Mouse (Mus musculus) testis, adult 2 months (tissue): ENCODE data around the gene Stx17. TPM values are rescaled to one million over a fixed set of nuclear protein-coding genes. Genes with fewer than 3 reads are reported as not detected.

Experiments used
- H3K27ac ChIP-seq: fragments of 200-500 bp; 2 replicates; pipeline ENCODE4 v1.5.1; 2012; ENCODE audit warnings: low read depth, low read length; ENCODE audit not compliant: control insufficient read depth, insufficient read depth
- H3K27me3 ChIP-seq: fragments of 200-500 bp; 2 replicates; pipeline ENCODE4 v1.6.1; 2012; ENCODE audit warnings: mild to moderate bottlenecking, low read length, moderate library complexity; ENCODE audit not compliant: control insufficient read depth, insufficient read depth
- H3K36me3 ChIP-seq: fragments of 200-500 bp; 2 replicates; pipeline ENCODE4 v1.6.1; 2012; ENCODE audit warnings: mild to moderate bottlenecking, low read length; ENCODE audit not compliant: control insufficient read depth, insufficient read depth
- H3K4me1 ChIP-seq: fragments of 200-500 bp; 2 replicates; pipeline ENCODE4 v1.6.1; 2012; ENCODE audit warnings: low read length; ENCODE audit not compliant: control insufficient read depth, insufficient read depth
- H3K4me3 ChIP-seq: fragments of 200-500 bp; 2 replicates; pipeline ENCODE4 v1.5.1; 2012; ENCODE audit warnings: low read depth, mild to moderate bottlenecking, low read length, moderate library complexity, mixed read lengths; ENCODE audit not compliant: control insufficient read depth
- CTCF ChIP-seq: fragments of 200-500 bp; IDR thresholded peaks from 2 replicates; pipeline ENCODE4 v1.5.1; 2012; ENCODE audit warnings: low read depth, mild to moderate bottlenecking, inconsistent platforms, low read length, moderate library complexity; ENCODE audit not compliant: control insufficient read depth, insufficient read depth, insufficient replicate concordance
- POLR2A ChIP-seq: fragments of 200-500 bp; IDR thresholded peaks from 2 replicates; pipeline ENCODE4 v1.6.1; 2012; ENCODE audit warnings: low read depth, mild to moderate bottlenecking, inconsistent platforms, low read length, moderate library complexity; ENCODE audit not compliant: control insufficient read depth
- polyA plus RNA-seq: library from polyadenylated mRNA; depleted of rRNA; stranded (reverse); fragments of >200 nt; gene quantifications from 2 replicates; pipeline ENCODE4 v1.2.3, GENCODE M21; 2012

Stx17 gene
- polyA plus RNA-seq, 1 experiment: 27.8 TPM

DNA sequence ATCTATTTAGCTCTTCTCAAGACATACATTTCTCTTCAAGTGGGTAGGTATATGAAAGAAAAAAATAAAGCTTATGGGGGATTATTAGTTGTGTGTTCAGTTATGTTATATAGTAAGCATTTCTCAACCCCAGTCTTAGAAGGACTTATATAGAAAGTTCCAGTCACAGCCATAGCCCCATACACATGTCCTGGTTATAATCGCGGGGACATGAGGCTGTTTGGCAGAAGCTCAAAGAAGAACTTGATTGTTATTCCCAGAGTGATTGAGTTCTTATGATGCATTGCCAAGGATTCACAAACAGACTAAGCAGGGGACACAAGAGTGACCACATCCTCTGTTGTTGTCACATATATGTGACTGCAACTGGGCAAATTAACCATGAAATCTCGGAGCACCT, 51.0 kb downstream of the Stx17 start:
- H3K36me3 ChIP-seq: no peaks in the 10 kb centered on the region
- no peaks in the 10 kb centered on the region for H3K4me1 ChIP-seq
- TF ChIP-seq CTCF (no peak), POLR2A (no peak)

DNA sequence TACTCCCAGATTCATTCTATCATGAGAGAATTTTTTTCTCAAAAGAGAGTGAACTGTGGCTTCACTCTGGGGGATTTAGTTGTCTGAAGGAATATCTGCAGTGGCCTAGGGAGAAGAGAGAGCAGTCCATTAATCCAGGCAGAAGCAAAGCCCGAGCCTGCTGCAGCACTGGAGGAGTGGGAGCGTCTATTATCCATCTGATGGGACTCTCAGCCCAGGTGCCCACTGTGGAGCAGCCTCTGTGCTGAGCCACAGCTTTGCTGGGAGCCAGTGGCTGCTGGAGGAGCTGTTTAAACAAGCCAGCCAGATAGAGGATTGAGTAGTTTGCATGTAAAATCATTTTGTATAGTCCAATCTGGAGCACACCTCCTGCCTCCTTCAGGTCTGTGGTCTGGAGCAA, 56.2 kb downstream of the Stx17 start:
- Histone ChIP-seq H3K36me3 (no peaks in the 10 kb centered on the region), H3K4me3 (no peak overlapping the region), H3K27ac (no peak overlapping the region), H3K27me3 (no peaks in the 10 kb centered on the region), H3K4me1 (no peaks in the 10 kb centered on the region)
- TF ChIP-seq CTCF (no peak), POLR2A (no peak)

More for the DNA sequence above, 51.0 kb downstream of the Stx17 start:
- H3K27ac ChIP-seq: no peak overlapping the region
- no peaks in the 10 kb centered on the region for H3K27me3 ChIP-seq
- H3K4me3 ChIP-seq: no peak overlapping the region

DNA sequence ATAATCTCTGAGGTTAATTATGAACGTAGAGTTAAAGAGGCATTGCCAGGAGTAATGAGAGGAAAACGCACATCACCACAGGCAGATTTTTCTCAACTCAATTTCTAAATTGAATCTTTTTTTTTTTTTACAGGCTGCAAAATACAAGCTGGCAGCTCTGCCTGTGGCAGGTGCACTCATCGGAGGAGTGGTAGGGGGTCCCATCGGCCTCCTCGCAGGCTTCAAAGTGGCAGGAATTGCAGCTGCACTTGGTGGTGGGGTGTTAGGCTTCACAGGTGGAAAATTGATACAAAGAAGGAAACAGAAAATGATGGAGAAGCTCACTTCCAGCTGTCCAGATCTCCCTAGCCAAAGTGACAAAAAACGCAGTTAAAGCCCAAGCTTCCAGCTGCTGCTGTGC, 56.7 kb downstream of the Stx17 start:
- TF ChIP-seq CTCF (no peak), POLR2A (no peak)
- no peak overlapping the region for H3K4me3 ChIP-seq
- no peaks in the 10 kb centered on the region for H3K36me3 ChIP-seq
- no peaks in the 10 kb centered on the region for H3K27me3 ChIP-seq
- H3K4me1 ChIP-seq: no peaks in the 10 kb centered on the region
- no peak overlapping the region for H3K27ac ChIP-seq

DNA sequence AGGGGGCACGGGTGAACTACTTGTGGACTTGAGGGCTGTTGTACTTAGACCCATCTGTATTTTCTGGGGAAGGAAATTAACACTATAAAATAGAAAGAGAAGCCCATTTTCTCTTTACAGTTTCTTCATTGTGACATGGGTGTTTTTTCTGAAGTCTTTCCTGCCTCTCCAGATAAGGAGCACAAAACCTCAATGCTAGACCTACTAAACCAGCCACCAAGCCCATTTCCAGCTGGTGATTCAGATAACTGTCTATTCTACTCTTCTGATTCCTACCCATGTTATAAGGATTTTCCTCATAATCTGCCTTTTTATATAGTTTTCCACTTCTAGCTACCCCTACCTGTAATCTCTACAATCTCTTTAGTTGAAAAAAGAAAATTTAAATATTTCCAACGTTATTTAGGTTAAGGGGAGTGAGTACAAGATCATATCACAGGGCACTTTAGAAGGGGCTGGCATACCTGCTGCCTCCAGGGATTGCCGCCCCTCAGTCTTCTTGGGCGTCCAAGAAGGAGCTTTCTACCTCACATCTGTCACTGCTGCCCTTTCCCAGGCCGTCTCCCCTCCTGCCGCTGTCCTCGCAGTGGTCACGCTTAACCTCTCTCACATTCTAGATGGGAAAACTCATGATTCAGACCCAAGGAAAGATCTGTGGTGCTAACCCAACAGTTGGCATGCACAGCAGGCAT, 57.5 kb downstream of the Stx17 start:
- no peaks in the 10 kb centered on the region for H3K4me1 ChIP-seq
- H3K36me3 ChIP-seq: no peaks in the 10 kb centered on the region
- no peak overlapping the region for H3K27ac ChIP-seq
- TF ChIP-seq POLR2A (no peak), CTCF (no peak)
- no peaks in the 10 kb centered on the region for H3K27me3 ChIP-seq
- no peak overlapping the region for H3K4me3 ChIP-seq

DNA sequence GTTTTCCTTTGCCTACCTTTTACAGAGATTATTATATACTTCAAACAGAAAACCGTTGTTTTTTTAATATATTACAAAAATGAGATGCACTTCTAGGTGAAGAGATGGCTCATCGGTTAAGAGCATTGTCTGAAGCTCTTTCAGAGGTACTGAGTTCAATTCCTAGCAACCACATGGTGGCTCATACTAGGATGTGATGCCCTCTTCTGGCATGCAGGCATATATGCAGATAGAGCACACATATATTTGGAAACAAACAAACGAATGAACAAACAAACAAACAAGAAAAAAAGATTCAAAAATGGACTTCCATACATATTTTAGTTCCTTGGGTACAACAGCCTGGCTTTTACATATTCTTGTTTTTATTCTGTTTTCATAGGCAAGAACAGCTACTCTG, 73.2 kb downstream of the Stx17 start:
- Histone ChIP-seq H3K27ac (no peak overlapping the region), H3K27me3 (no peaks in the 10 kb centered on the region), H3K36me3 (no peaks in the 10 kb centered on the region), H3K4me1 (no peaks in the 10 kb centered on the region), H3K4me3 (no peak overlapping the region)
- TF ChIP-seq POLR2A (no peak), CTCF (no peak)

DNA sequence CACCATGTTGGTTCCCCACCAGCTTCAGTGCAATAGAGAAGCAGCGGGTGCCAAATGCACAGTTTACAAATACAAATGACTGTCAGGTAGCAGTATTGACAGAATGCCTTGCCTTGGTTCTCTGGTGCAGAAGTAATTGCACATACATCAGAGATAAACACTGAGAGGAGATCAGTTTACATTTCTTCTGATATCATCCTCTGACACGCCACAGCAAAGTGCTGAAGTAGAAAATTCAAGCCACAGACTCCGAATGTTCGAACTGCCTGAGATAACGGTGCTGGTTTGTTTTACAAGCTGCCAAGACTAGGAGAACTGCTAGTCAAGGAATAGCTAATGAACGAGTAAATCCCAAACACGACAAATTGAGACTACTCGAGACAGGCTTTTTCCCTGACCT, 73.7 kb downstream of the Stx17 start:
- Histone ChIP-seq H3K27ac (no peak overlapping the region), H3K4me1 (no peaks in the 10 kb centered on the region), H3K27me3 (no peaks in the 10 kb centered on the region), H3K4me3 (no peak overlapping the region), H3K36me3 (no peaks in the 10 kb centered on the region)
- TF ChIP-seq CTCF (no peak), POLR2A (no peak)

DNA sequence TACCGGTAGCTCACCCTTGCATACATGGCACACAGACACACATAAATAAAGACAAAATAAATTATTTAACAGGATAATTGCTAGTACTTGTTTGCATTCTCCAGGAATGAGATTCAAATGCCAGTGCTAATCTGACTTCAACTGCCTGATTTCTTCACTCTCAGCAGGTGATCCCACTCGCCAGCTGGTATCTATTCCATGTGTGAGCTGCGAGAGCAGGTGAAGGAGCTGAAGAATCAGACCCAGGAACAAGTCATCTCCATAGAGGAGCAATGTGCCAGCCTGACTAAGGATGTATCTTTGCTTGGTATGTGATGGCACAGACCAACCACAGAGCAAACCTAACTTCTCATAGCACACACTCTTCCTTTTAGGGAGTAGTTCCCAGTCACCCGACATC, 78.8 kb downstream of the Stx17 start:
- Histone ChIP-seq H3K27ac (no peak overlapping the region), H3K36me3 (no peaks in the 10 kb centered on the region), H3K4me1 (no peaks in the 10 kb centered on the region), H3K4me3 (no peak overlapping the region), H3K27me3 (no peaks in the 10 kb centered on the region)
- TF ChIP-seq CTCF (no peak), POLR2A (no peak)

DNA sequence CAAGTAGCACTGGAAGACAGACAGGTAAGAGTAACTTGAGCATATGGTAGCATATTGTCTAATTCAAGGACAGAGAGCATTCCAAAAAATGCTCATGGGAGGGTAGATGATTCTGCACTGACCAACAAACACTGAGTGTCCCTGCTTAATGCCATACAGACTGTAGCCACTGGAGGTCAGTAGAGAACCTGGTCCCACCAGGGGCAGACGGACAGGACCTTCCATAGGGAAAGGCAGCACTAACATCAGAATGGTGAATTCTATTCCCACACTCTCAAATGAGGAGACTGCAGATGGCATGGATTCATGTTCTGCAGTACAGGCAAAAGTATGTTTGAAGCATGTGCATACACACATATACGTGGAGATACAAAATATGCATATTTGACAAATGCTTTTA, 100.5 kb downstream of the Stx17 start:
- H3K4me3 ChIP-seq: no peak overlapping the region
- H3K27me3 ChIP-seq: no peaks in the 10 kb centered on the region
- TF ChIP-seq POLR2A (no peak), CTCF (peak; percentile 73; the same call in 1 of the 2 replicates)
- no peak overlapping the region for H3K27ac ChIP-seq
- no peaks in the 10 kb centered on the region for H3K36me3 ChIP-seq
- no peaks in the 10 kb centered on the region for H3K4me1 ChIP-seq
